Mouse (Mus musculus) spleen, adult 2 months (tissue): ENCODE results near the gene Usf1. TPM values are rescaled to one million over a fixed set of nuclear protein-coding genes. Genes with fewer than 3 reads are reported as not detected.

ENCODE experiments used
- DNase-seq, 2 experiments: peaks; one replicate each; pipeline versions ENCODE4 v3.0.0 to v3.0.0-alpha.2; 2012 to 2021; ENCODE audit warnings: low spot score in 2 of 2, low read depth in 1 of 2
- H3K27ac ChIP-seq: fragments of 200-500 bp; 2 replicates; pipeline ENCODE4 v1.5.1; 2012; ENCODE audit warnings: low read length, inconsistent platforms; ENCODE audit not compliant: insufficient read depth
- H3K27me3 ChIP-seq: fragments of 200-500 bp; 2 replicates; pipeline ENCODE4 v1.6.1; 2012; ENCODE audit warnings: mild to moderate bottlenecking, moderate library complexity, low read length, inconsistent platforms; ENCODE audit not compliant: control insufficient read depth, insufficient read depth
- H3K36me3 ChIP-seq: fragments of 200-500 bp; 2 replicates; pipeline ENCODE4 v1.6.1; 2012; ENCODE audit warnings: mild to moderate bottlenecking, low read length, inconsistent platforms; ENCODE audit not compliant: control insufficient read depth, insufficient read depth
- H3K4me1 ChIP-seq: fragments of 200-500 bp; 2 replicates; pipeline ENCODE4 v1.6.1; 2011; ENCODE audit warnings: inconsistent platforms; ENCODE audit not compliant: control insufficient read depth, insufficient read depth, insufficient read length
- H3K4me3 ChIP-seq: fragments of 200-500 bp; 2 replicates; pipeline ENCODE4 v1.5.1; 2011; ENCODE audit warnings: mild to moderate bottlenecking, inconsistent platforms; ENCODE audit not compliant: insufficient read depth, insufficient read length; ENCODE audit errors: extremely low read depth
- CTCF ChIP-seq: fragments of 200-500 bp; IDR thresholded peaks from 2 replicates; pipeline ENCODE4 v1.5.1; 2011; ENCODE audit warnings: mild to moderate bottlenecking, inconsistent platforms; ENCODE audit not compliant: insufficient read depth, insufficient read length, insufficient replicate concordance; ENCODE audit errors: extremely low read depth
- POLR2A ChIP-seq: fragments of 200-500 bp; IDR thresholded peaks from 2 replicates; pipeline ENCODE4 v1.6.1; 2011; ENCODE audit warnings: low read depth, low read length, inconsistent platforms
- WGBS: fragments of 180-500 bp; shearing (Covaris S2); methylation state at CpG from one replicate; pipeline ENCODE4 v1.1.7; 2018; 5-methylcytosine and 5-hydroxymethylcytosine counted together
- polyA plus RNA-seq: library from polyadenylated mRNA; depleted of rRNA; stranded (reverse); fragments of >200 nt; gene quantifications from 2 replicates; pipeline ENCODE4 v1.2.3, GENCODE M21; 2012

Gene Usf1
- polyA plus RNA-seq, 1 experiment = 130 TPM

DNA sequence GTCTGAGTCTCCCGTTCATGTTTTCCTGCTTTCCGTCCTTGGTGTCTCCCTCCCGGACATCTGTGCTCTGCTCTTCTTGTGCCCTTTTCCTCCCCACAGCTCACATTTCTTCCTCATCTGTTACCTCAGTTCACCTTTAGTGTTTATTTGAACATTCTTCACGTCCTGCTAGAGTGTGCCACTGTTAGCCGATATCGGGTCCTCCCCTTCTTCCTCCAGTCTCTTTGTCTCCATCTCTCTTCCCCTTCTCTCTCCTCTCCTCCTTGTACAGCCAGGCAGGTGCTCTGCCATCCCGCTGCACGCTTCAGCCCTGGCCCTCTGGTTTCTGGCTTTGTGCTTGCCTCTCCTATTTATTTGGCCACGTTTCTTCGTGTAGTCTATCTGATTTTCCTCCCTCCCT is 36.6 kb downstream of the Usf1 start:
- no peak overlapping the region for H3K4me3 ChIP-seq
- WGBS = 30% methylated on average over 10 of the region's 10 CpGs
- H3K36me3 ChIP-seq = no peaks in the 10 kb centered on the region
- TF ChIP-seq CTCF = no peak
- TF ChIP-seq POLR2A = no peak
- no peaks in the 10 kb centered on the region for H3K27me3 ChIP-seq
- no peak for DNase-seq
- no peaks in the 10 kb centered on the region for H3K4me1 ChIP-seq
- no peak overlapping the region for H3K27ac ChIP-seq

DNA sequence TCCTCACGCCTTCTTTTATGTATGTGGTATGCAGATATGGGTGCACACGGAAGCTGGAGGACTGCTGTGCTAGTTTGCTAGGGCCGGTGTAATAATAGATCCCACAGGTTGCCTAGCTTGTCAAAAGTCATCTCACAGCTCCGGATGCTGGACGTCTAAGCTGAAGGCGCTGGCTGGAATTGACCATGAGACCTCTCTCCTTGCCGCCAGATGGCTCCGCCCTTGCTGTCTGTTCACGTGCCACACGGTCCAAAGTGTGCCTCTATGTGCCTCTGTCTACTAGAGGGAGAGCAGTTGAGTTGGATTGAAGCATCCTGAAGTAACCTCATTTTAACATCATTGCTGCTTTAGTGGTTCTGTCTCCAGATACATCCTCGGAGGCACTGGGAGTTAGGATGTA is 38.9 kb downstream of the Usf1 start:
- no peak for DNase-seq
- H3K36me3 ChIP-seq = no peaks in the 10 kb centered on the region
- H3K27me3 ChIP-seq = no peaks in the 10 kb centered on the region
- H3K4me1 ChIP-seq = no peaks in the 10 kb centered on the region
- no peak overlapping the region for H3K27ac ChIP-seq
- no peak overlapping the region for H3K4me3 ChIP-seq
- WGBS = 89% methylated on average over 11 of the region's 11 CpGs
- no peak for TF ChIP-seq CTCF
- no peak for TF ChIP-seq POLR2A

DNA sequence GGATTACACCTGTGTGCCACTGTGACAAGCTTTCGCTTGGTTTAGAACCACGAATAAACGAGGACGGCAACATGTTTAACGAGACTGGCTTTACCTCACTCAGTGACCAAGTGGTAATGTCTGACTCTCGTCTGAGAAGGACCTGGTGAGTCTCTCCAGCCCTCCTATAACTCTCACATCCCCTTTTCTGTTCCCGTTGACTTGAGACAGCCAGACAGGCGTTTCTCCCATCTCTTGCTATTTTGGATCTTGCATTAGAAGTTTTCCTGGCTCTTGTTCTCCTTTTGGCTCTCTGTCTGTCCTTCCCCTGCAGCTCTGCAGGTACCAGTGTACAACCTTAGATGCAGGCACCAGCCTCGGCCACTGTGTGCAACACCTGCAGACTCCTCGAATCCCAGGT is 39.9 kb downstream of the Usf1 start:
- Histone ChIP-seq H3K4me3 (no peak overlapping the region), H3K27me3 (no peaks in the 10 kb centered on the region), H3K36me3 (no peaks in the 10 kb centered on the region), H3K4me1 (no peaks in the 10 kb centered on the region), H3K27ac (no peak overlapping the region)
- TF ChIP-seq CTCF = no peak
- no peak for TF ChIP-seq POLR2A
- 65% methylated on average over 10 of the region's 10 CpGs for WGBS
- DNase-seq = no peak

DNA sequence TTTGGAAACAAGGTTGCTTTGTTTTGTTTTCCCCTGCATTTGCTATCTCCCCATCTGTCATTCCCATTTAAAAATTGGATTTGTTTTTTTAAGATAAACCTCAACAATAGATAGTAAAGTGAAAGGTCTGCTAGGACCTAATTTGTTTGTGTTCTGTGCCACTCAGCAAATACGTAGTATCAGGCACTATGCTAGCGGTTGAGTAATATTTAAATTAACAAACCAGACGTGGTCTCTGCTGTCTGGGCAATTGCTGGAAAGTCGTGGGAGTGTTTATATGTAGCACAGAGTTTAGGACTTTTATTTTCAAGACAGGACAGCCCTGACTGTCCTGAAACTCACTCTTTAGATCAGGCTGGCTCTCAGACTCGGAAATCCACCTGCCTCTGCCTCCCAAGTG is 41.4 kb downstream of the Usf1 start:
- no peaks in the 10 kb centered on the region for H3K36me3 ChIP-seq
- H3K4me3 ChIP-seq = no peak overlapping the region
- H3K4me1 ChIP-seq = no peaks in the 10 kb centered on the region
- H3K27me3 ChIP-seq = no peaks in the 10 kb centered on the region
- DNase-seq = no peak
- H3K27ac ChIP-seq = no peak overlapping the region
- 68% methylated on average over 5 of the region's 5 CpGs for WGBS
- no peak for TF ChIP-seq POLR2A
- no peak for TF ChIP-seq CTCF

DNA sequence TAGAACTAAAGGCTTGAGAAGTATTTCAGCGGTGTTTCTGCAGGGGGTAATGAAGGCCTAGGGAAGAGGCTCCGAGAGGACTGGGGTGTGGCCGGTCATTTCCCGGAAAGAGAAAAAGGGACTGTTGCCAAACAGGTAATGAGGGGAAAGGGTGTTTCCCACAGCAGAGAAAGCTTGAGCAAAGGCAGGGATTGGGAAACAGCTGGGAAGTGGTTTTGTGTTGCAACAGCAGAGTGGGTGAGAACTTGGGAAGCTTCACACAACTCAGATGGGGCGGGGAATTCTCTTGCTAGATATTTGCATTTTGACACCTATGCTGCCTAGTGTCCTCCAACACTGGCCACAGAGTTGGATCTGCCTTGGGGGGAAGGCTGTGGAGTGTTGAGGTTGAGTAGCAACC is 41.8 kb downstream of the Usf1 start:
- no peaks in the 10 kb centered on the region for H3K36me3 ChIP-seq
- H3K27me3 ChIP-seq = no peaks in the 10 kb centered on the region
- TF ChIP-seq POLR2A (no peak), CTCF (no peak)
- no peak overlapping the region for H3K4me3 ChIP-seq
- WGBS = 82% methylated on average over 5 of the region's 5 CpGs
- no peaks in the 10 kb centered on the region for H3K4me1 ChIP-seq
- DNase-seq = no peak
- no peak overlapping the region for H3K27ac ChIP-seq

DNA sequence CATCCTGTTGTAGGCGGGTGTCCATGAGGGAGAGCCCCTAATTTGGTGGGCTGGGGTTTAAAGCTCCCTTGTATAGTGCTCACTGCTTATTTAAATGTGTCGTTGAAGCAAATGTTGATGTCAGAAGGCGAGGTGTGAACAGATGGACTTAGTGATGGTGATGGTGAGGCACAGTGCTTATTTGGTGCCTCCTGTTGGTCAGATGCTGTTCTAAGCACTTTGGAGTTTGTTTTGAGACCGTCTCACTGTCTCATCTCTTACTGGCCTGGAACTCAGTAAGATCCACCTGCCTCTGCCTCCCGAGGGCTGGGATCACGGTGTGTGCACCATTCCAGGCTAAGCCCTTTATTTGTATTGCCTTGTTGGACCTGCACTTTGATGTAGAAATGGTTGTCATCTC is 43.8 kb downstream of the Usf1 start:
- Histone ChIP-seq H3K27me3 (no peaks in the 10 kb centered on the region), H3K36me3 (no peaks in the 10 kb centered on the region), H3K4me3 (no peak overlapping the region), H3K4me1 (no peaks in the 10 kb centered on the region), H3K27ac (no peak overlapping the region)
- no peak for TF ChIP-seq POLR2A
- no peak for TF ChIP-seq CTCF
- 75% methylated on average over 6 of the region's 6 CpGs for WGBS
- DNase-seq = no peak

DNA sequence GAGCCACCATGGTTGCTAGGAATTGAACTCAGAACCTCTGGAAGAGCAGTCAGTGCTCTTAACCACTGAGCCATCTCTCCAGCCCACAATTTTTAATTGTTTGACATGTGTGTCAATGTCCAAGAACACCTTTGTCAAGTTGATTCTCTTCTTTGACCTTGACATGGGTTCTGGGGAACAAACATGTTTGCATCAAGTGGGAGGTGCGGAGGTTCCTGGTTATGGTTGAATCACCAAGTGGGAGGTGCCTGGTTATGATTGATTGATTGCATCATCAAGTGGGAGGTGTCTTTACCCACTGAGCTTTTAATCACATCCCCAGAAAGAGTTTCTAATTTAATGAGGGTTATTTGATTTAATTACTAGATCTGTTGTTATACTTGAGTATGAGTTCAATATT is 46.5 kb downstream of the Usf1 start:
- no peak for DNase-seq
- H3K4me3 ChIP-seq = no peak overlapping the region
- H3K27me3 ChIP-seq = no peaks in the 10 kb centered on the region
- TF ChIP-seq CTCF (no peak), POLR2A (no peak)
- no peak overlapping the region for H3K27ac ChIP-seq
- 88% methylated on average over 1 of the region's 1 CpGs for WGBS
- H3K36me3 ChIP-seq = no peaks in the 10 kb centered on the region
- H3K4me1 ChIP-seq = no peaks in the 10 kb centered on the region
